Mouse (Mus musculus) left cerebral cortex, adult 6 months (tissue): ENCODE results near the gene Cnksr1. TPM values are rescaled to one million over a fixed set of nuclear protein-coding genes. Genes with fewer than 3 reads are reported as not detected.

Source experiments
- long read RNA-seq, 2 experiments: library from polyadenylated mRNA; unstranded; transcript quantifications; one replicate each; pipeline ENCODE4 v2.0.0; 2019 to 2020
- polyA plus RNA-seq: library from polyadenylated mRNA; unstranded; fragments of <200 nt; fragmentation: Nextera tagmentation; gene quantifications from 2 replicates; pipeline ENCODE4 v1.2.3, GENCODE M21; 2021

Gene Cnksr1
- 0.21 TPM in 1 of 2 replicates, not detected in the other for polyA plus RNA-seq
- long read RNA-seq, experiment 1 = 0 reads
- long read RNA-seq, experiment 2 = 0 reads

DNA sequence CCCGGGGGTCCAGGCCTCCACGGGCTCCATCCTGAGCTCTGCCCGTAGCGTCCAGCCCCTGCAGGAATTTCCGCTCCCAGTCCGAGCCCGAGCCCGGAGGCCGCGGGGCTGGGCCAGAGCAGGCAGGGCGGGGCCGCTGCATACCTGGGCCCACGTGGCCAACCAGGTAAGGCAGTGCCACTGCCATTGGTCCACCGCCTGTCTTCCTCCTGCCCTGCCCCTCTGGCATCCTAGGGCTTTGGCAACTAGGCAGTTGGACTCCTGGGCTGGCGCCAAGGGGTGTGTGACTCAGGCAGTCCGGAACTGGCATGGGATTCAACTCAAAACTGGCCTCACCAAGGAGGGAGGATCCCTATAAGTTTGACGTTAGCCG is at the start of gene Cnksr1:
Gene Cnksr1, minus strand, starts transcription at position 121 of the 373 bp plus-strand sequence.

DNA sequence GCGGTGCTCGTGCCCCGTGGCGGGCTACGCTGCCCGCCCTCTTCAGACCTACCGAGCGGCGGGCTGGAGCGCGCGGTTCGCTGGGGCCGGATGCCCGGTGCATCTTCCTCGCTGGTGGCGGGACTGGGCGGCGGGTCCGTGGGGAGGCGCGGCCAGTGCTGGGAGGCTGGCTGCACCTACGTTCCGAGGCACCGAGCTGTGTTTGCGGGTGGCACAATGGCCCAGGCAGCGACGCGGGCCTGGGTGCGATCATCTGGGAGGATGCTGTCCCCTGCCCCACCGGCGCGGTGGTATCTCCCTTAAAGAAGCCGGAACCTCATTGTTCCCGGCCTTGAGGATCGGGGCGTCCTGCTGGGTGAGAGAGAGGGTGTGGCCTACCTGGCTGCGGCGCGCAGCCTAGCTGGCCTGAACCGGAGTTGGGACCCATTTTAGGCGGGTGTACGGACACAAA is 49.4 kb upstream of the Cnksr1 start, which contains the start of gene Pdik1l:
Gene Pdik1l, minus strand, starts transcription at position 321 of the 451 bp plus-strand sequence.

DNA sequence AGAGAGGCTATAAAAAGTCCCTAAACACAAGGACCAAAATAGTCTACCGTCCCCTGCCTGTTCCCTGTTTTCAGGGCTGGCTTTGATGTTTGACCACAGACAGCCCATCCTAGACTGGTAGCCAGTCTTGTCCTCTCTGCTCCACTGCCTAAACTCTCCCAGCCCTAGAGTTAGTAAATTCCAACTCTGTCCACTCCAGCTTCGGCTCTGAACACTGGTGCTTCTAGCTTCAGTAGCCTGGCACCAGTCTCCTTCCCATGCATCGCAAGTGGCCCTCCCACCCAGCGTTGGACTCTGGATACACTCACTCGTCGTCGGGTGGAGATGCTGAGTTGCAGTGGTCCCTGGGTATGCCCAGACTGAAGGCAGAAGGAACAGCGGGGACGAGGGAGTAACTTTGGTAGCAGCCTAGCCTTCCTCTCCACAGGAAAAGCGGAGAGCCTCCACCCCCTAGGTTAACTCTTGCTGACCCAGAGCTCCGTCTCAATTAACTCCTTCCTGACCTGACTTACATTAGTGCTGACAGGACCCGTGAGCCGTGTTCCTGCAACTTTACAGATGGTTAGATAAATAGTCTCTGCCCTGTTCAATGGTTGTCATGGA is 15.6 kb upstream of the Cnksr1 start, which contains the start of gene Grrp1:
Gene Grrp1, minus strand, starts transcription at position 385 of the 603 bp plus-strand sequence.

DNA sequence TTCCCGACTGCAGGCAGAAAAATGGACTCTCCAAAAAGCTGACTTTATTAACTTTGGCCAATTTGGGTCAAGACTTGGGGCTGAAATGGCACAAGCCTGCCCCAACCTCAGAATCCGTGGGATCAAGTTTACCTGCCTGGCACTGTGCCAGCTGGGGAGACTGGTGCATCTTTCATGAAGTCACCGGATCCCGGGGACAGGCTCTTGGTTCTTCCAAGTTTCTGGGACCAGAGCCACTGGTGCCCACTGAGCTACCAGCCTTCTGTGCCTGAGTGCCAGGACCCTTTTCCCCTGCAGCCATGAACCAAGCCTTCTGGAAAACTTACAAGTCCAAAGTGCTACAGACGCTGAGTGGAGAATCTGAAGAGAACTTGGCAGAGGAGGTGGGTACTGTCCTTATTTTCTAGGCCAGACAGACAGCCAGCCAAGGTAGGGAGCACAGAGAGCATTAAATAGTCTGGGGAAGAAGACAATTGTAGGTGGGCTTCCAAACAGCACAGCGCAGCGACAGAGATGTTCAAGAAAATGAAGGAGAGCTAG is 8.6 kb upstream of the Cnksr1 start, which contains the start of gene Gm30191:
Gene Gm30191, plus strand, starts transcription at position 217 of the 540 bp plus-strand sequence.

DNA sequence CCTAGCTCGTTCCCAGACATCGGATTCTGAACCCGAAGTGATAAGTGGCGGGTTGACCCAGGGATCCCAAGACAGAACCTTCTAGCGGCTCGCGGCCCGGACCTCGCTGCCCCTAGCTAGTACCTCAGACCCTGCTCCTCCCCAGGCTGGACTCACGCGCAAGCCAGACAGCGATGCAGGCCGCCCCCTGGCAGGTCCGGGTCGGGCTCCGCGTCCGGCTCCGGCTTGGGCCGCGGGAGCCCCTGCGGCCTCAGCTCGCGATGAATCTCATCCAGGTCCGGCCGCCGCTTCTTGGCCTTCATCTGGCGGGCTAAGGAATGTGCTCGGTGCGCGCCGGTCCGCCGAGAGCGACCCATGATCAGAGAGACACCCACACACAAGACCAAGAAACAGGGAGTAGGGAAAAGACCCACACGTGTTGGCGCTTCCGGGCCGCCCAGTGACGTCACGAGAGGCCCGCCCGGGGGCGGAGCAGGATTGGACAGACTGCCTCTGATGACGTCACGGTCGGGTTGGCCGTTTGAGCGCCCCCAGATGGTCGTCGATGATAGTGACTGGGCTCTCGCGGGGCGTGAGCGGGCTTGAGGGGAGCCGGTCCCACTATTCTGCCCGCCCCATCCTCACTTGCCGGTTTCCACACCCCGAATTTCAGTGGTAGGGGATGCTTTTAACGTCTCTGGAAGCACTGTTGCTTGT is 7.1 kb upstream of the Cnksr1 start, which contains the start of gene Zfp593:
Gene Zfp593, minus strand, starts transcription at position 445 of the 696 bp plus-strand sequence.

DNA sequence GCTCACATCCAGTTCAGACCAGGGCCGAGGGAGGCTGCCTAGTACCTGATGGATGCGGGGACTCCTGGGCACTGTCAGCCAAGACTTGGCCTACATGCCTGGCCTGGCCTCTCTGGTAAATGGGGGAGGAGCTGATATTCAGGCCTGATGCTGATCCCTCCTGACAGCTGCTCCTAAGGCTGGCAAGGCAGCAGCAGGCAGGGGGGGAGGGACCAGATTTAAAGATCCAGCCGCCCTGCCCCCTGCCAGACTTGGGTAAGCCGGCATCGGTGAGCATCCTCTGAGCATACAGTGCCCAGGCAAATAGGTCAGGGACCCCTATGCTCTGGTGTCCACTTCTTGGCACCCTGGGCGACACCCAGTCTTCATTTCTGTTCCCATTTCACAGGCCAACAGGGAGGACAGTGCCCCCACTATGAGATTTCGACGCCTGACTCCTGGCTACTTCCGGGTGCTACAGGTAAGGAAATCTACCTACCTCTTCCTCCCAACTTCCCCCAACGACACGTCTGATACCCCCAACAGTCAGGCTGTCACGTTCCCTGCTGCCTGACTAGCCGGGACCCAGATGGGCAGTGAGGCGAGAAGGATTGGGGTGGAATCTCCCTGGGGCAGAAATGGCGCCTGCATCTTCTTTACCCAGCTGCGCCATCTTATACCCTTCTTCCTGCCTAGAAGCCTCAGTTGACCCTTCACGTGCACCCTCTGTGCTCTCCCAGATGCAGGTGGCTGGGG is 5.5 kb upstream of the Cnksr1 start, which contains the start of gene E130218I03Rik:
Gene E130218I03Rik, plus strand, starts transcription at position 147 of the 735 bp plus-strand sequence.

DNA sequence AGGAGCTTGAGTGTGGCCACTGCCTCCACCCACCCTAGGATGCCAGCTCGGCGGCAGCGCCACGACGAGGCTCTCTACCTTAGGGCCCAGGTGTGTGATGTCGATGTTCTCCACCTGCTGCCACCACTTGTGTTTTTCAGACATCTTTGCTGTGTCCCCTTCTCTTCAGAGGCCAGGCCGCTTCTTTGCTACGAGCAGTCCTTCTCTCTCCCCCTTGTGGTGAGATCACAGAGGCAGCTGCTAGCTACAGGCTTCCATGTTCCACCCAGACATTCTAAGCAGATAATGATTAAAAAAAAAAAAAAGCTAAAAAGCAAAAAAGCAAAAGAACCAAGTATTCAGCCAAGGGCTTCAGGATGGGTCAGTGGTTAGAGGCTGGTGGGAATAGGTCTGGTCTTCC is 11.0 kb downstream of the Cnksr1 start, which contains the start of gene Catsper4:
Gene Catsper4, minus strand, starts transcription at position 190 of the 400 bp plus-strand sequence.

DNA sequence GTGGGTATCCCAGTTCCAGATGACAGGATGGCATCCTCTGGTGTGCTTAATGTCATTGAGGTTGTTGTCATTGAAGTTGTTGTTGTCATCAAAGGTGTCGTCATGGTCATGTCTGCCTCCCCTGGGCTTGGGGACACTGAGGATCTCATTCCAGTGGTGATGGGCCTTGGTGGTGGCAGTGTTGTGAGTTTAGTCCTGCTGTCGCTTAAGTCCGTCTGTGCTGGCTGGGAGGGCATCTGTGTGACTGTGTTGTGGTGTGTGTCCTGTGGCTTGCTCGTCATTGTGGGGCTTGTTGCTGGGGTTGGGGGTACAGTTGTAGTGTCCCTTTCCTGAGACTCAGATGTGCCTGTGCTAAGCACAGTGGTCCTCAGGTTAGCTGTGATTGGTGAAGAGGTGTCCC is 35.3 kb downstream of the Cnksr1 start, which contains the start of gene Gm7534:
Gene Gm7534, minus strand, starts transcription at position 101 of the 400 bp plus-strand sequence.

Other genes with a start within 250 kb of the Cnksr1 start
- 39.7 and 42.1 TPM in 2 replicates for gene Dhdds, start 237.5 kb downstream of the Cnksr1 start, polyA plus RNA-seq
- not detected in 2 replicates for gene Lin28a, start 219.6 kb downstream of the Cnksr1 start, polyA plus RNA-seq
- not detected in 2 replicates for gene Zfp683, start 184.6 kb downstream of the Cnksr1 start, polyA plus RNA-seq
- 4.6 and 8.1 TPM in 2 replicates for gene Crybg2, start 177.6 kb downstream of the Cnksr1 start, polyA plus RNA-seq
- 17.1 and 21.5 TPM in 2 replicates for gene Cd52, start 143.3 kb downstream of the Cnksr1 start, polyA plus RNA-seq
- 11.6 and 12.2 TPM in 2 replicates for gene Ubxn11, start 135.8 kb downstream of the Cnksr1 start, polyA plus RNA-seq
- gene Sh3bgrl3, start 109.6 kb downstream of the Cnksr1 start, polyA plus RNA-seq = 657 and 660 TPM in 2 replicates
- 12.4 and 12.5 TPM in 2 replicates for gene Cep85, start 51.3 kb downstream of the Cnksr1 start, polyA plus RNA-seq
- gene Gm7534, start 35.4 kb downstream of the Cnksr1 start, polyA plus RNA-seq = not detected in 2 replicates
- gene Catsper4, start 11.0 kb downstream of the Cnksr1 start, polyA plus RNA-seq = not detected in 2 replicates
- gene E130218I03Rik, start 5.3 kb upstream of the Cnksr1 start, polyA plus RNA-seq = 0.45 and 0.63 TPM in 2 replicates
- gene Zfp593, start 7.2 kb upstream of the Cnksr1 start, polyA plus RNA-seq = 16.6 and 17.3 TPM in 2 replicates
- gene Gm30191, start 8.5 kb upstream of the Cnksr1 start, polyA plus RNA-seq = not detected in 2 replicates
- 5.0 and 6.2 TPM in 2 replicates for gene Grrp1, start 15.7 kb upstream of the Cnksr1 start, polyA plus RNA-seq
- gene Pdik1l, start 49.5 kb upstream of the Cnksr1 start, polyA plus RNA-seq = 8.8 and 12.5 TPM in 2 replicates
- 0.15 TPM in 1 of 2 replicates, not detected in the other for gene Trim63, start 76.7 kb upstream of the Cnksr1 start, polyA plus RNA-seq
- gene Slc30a2, start 104.8 kb upstream of the Cnksr1 start, polyA plus RNA-seq = 0.53 and 0.59 TPM in 2 replicates
- gene Extl1, start 145.5 kb upstream of the Cnksr1 start, polyA plus RNA-seq = 23.0 and 23.2 TPM in 2 replicates
- 3.2 and 3.3 TPM in 2 replicates for gene Pafah2, start 157.9 kb upstream of the Cnksr1 start, polyA plus RNA-seq
- gene Stmn1, start 229.9 kb upstream of the Cnksr1 start, polyA plus RNA-seq = 571 and 612 TPM in 2 replicates